Mouse (Mus musculus) ES-Bruce4 (cell line): ENCODE measurements at regions not wholly inside any gene's neighbourhood (a gene's known extent, or its start where the extent isn't known, plus 50 kb on each side); places are given as distances from the start of the nearest gene placed in this dataset.

Source experiments
- CTCF ChIP-seq: IDR thresholded peaks from one replicate; pipeline ENCODE4 v1.8.1; 2011; ENCODE audit warnings: low read depth, low read length
- EP300 ChIP-seq: IDR thresholded peaks from 2 replicates; pipeline ENCODE4 v1.6.1; 2011; ENCODE audit warnings: low read depth, low read length; ENCODE audit not compliant: insufficient read depth
- POLR2A ChIP-seq: IDR thresholded peaks from one replicate; pipeline ENCODE4 v1.8.1; 2011; ENCODE audit warnings: low read length; ENCODE audit not compliant: insufficient read depth

- TF ChIP-seq POLR2A (no peak), EP300 (no peak), CTCF (no peak)
Observed at GRCm38 (mm10) chr10:3148171-3148570, 119.4 kb downstream of the H60c start.
